Mouse (Mus musculus) small intestine, adult 2 months (tissue): ENCODE measurements at regions not wholly inside any gene's neighbourhood (a gene's known extent, or its start where the extent isn't known, plus 50 kb on each side); places are given as distances from the start of the nearest gene placed in this dataset.

Experiments
- CTCF ChIP-seq: fragments of 200-500 bp; IDR thresholded peaks from 2 replicates; pipeline ENCODE4 v1.5.1; 2012; ENCODE audit warnings: low read depth, mild to moderate bottlenecking, control low read depth, inconsistent platforms, low read length, moderate library complexity, mixed read lengths; ENCODE audit not compliant: insufficient replicate concordance, insufficient read length; ENCODE audit errors: extremely low read depth
- POLR2A ChIP-seq: fragments of 200-500 bp; IDR thresholded peaks from 2 replicates; pipeline ENCODE4 v1.6.1; 2012; ENCODE audit warnings: low read depth, mild to moderate bottlenecking, control low read depth, inconsistent platforms, low read length, moderate library complexity

DNA sequence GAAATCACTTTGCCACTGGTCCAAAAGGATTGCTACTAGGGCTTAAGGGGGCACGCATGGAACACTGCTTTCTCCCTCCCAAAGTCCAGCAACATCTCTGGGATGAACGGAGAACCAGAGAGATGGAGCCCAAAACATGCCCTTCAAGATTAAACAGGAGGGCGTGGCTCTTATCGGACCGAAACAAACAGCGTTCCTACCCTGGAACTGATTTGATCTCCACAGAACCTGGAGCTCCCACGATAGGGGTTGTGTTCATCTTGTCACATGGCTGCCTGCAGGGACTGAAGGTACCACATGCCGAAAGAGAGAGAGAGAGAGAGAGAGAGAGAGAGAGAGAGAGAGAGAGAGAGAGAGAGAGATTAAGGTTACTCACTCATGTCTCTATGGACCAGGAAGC lies 120.7 kb downstream of the Gm4791 start:
- TF ChIP-seq CTCF (no peak), POLR2A (no peak)
